Mouse (Mus musculus): ENCODE data around the gene Gpbp1l1.

- TF ChIP-seq POLR2A (IDR thresholded peaks at IDR 0.05; ENCODE audit: low read depth, low read length) (no peak), CTCF (IDR thresholded peaks at IDR 0.05; ENCODE audit: borderline replicate concordance, insufficient read depth, low read length) (no peak)
These were observed 70.5 kb downstream of the Gpbp1l1 start, which contains the start of gene Nasp for GRCm38 (mm10) chr4:116627722-116628662.

All from embryonic fibroblast, embryonic 13.5 days (primary cell).